Mouse (Mus musculus) stomach, postnatal 0 days (tissue): ENCODE measurements around the gene Gm13305. TPM values are rescaled to one million over a fixed set of nuclear protein-coding genes. Genes with fewer than 3 reads are reported as not detected.

Experiments
- polyA plus RNA-seq: library from polyadenylated mRNA; unstranded; fragments of >200 nt; fragmentation: Nextera tagmentation; extraction: Ambion mirVana; gene quantifications from 2 replicates; pipeline ENCODE4 v1.2.1, GENCODE M21; 2015

The Gm13305 gene
- polyA plus RNA-seq, 1 experiment from 2014 or later, result not detected

Other genes starting within 250 kb of the Gm13305 start
- 2.0 and 2.3 TPM in 2 replicates for gene Gm20878, start 227.0 kb downstream of the Gm13305 start, polyA plus RNA-seq
- 0.06 and 0.08 TPM in 2 replicates for gene Fam205a4, start 202.5 kb downstream of the Gm13305 start, polyA plus RNA-seq
- 0.10 TPM in 1 of 2 replicates, not detected in the other for gene Gm21093, start 133.9 kb downstream of the Gm13305 start, polyA plus RNA-seq
- not detected in 2 replicates for gene Gm3893, start 77.4 kb downstream of the Gm13305 start, polyA plus RNA-seq
- gene Gm13304, start 53.8 kb downstream of the Gm13305 start, polyA plus RNA-seq, result 10.0 TPM in 1 of 2 replicates, not detected in the other
- not detected in 2 replicates for gene Gm13306, start 15.2 kb downstream of the Gm13305 start, polyA plus RNA-seq
- not detected in 2 replicates for gene Gm10600, start 72.0 kb upstream of the Gm13305 start, polyA plus RNA-seq
- 0.42 TPM in 1 of 2 replicates, not detected in the other for gene Ccl21b, start 87.2 kb upstream of the Gm13305 start, polyA plus RNA-seq
- not detected in 2 replicates for gene Gm21953, start 125.7 kb upstream of the Gm13305 start, polyA plus RNA-seq
- gene Fam205a3, start 149.7 kb upstream of the Gm13305 start, polyA plus RNA-seq, result not detected in 2 replicates